19 mouse cellular contexts compared by ENCODE assay signal in the genomic region with DNA sequence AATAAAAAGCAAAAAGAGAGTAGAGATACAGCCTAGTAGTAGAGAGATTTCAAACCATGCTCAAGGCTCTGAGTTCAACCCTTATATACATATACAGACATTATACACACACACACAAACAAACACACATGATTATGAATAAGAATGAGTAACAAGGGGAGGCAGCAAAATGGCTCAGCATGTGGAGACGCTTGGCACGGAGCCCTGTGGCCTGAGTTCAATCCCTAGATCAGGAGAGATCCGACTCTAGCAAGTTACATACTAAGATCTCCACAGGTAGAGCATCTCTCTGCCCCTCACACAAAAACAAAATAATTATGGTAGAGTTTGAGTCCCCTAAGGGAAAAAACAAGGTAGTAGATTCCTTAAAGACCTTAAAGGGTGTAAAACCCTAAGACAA. TPM values are rescaled to one million over a fixed set of nuclear protein-coding genes. Genes with fewer than 3 reads are reported as not detected.
DNase-seq lines count a peak whose midpoint lies in the region; ATAC-seq and TF ChIP-seq lines count a peak whose summit lies in the region.
"Had no signal": no experiment of that assay in that cellular context is flagged by ENCODE, and none has a peak within 500 bp of the region (broad histone marks: within the 10 kb centered on the region; RNA-seq: fewer than 3 reads in every experiment).

No protein-coding gene starts in this region.

- H3K27me3 ChIP-seq in forebrain, embryonic 10.5 days (ENCODE audit: poor library complexity, severe bottlenecking), result peaks cover 3% of the 10 kb centered on the region; the same call in 1 of the 2 replicates
- H3K27me3 ChIP-seq in forebrain, embryonic 12.5 days, result peaks cover 2% of the 10 kb centered on the region
- H3K27me3 ChIP-seq in E14TG2a.4 (ENCODE audit: insufficient read depth, low read length), result no peaks in the 10 kb centered on the region
- peaks cover 21% of the 10 kb centered on the region for H3K27me3 ChIP-seq in limb, embryonic 10.5 days (ENCODE audit: low read depth, poor library complexity, severe bottlenecking)
- no peaks in the 10 kb centered on the region for H3K27me3 ChIP-seq in stomach, postnatal 0 days (ENCODE audit: control insufficient read depth, insufficient read depth, low read length)
- H3K27me3 ChIP-seq: heart, embryonic 12.5 days had no signal

- H3K9me3 ChIP-seq in forebrain, embryonic 10.5 days, result no peaks in the 10 kb centered on the region
- no peaks in the 10 kb centered on the region for H3K9me3 ChIP-seq in forebrain, embryonic 12.5 days
- no peaks in the 10 kb centered on the region for H3K9me3 ChIP-seq in E14TG2a.4 (ENCODE audit: low read length)
- no peaks in the 10 kb centered on the region for H3K9me3 ChIP-seq in limb, embryonic 10.5 days (replicated peaks)
- no peaks in the 10 kb centered on the region for H3K9me3 ChIP-seq in stomach, postnatal 0 days (ENCODE audit: control insufficient read depth, low read length)
- H3K9me3 ChIP-seq: embryonic facial prominence, embryonic 12.5 days; heart, embryonic 12.5 days; hindbrain, embryonic 10.5 days had no signal

- TF ChIP-seq EP300 in stomach, postnatal 0 days (optimal IDR thresholded peaks at IDR 0.05), result no peak

- no peak for TF ChIP-seq CTCF in E14TG2a.4 (conservative IDR thresholded peaks at IDR 0.05; ENCODE audit: low read length)
- TF ChIP-seq CTCF in stomach, postnatal 0 days (IDR thresholded peaks at IDR 0.05; ENCODE audit: low read depth), result no peak

- ATAC-seq in forebrain, embryonic 12.5 days (ENCODE audit: low FRiP score), result no peak
- ATAC-seq in stomach, postnatal 0 days (ENCODE audit: low FRiP score, low TSS enrichment), result no peak
- ATAC-seq: forebrain, embryonic 16.5 days had no signal

- no peak overlapping the region for H3K4me2 ChIP-seq in forebrain, embryonic 12.5 days
- H3K4me2 ChIP-seq in stomach, postnatal 0 days (replicated peaks; ENCODE audit: low read depth), result no peak overlapping the region
- H3K4me2 ChIP-seq: embryonic facial prominence, embryonic 12.5 days; heart, embryonic 12.5 days; hindbrain, embryonic 14.5 days had no signal

- 0 out of 2 replicates have a peak overlapping the region, but pooled peaks have one; percentile 40 for H3K27ac ChIP-seq in forebrain, embryonic 10.5 days
- H3K27ac ChIP-seq in forebrain, embryonic 12.5 days, result no peak overlapping the region
- peak overlapping the region; percentile 30 for H3K27ac ChIP-seq in limb, embryonic 10.5 days
- 0 out of 2 replicates have a peak overlapping the region, but pooled peaks have one; percentile 24 for H3K27ac ChIP-seq in stomach, postnatal 0 days (replicated peaks)
- H3K27ac ChIP-seq: embryonic facial prominence, embryonic 12.5 days; hindbrain, embryonic 10.5 days; hindbrain, embryonic 14.5 days had no signal

- WGBS in forebrain, embryonic 10.5 days, result 78% methylated on average over 3 of the region's 3 CpGs
- WGBS in forebrain, embryonic 12.5 days, result 84% methylated on average over 3 of the region's 3 CpGs
- 87% methylated on average over 3 of the region's 3 CpGs for WGBS in limb, embryonic 10.5 days
- 71% methylated on average over 3 of the region's 3 CpGs for WGBS in stomach, postnatal 0 days

- no peaks in the 10 kb centered on the region for H3K36me3 ChIP-seq in forebrain, embryonic 10.5 days (replicated peaks)
- no peaks in the 10 kb centered on the region for H3K36me3 ChIP-seq in forebrain, embryonic 12.5 days (replicated peaks)
- peaks cover 20% of the 10 kb centered on the region for H3K36me3 ChIP-seq in E14TG2a.4 (ENCODE audit: insufficient read depth, low read length)
- no peaks in the 10 kb centered on the region for H3K36me3 ChIP-seq in limb, embryonic 10.5 days
- H3K36me3 ChIP-seq in stomach, postnatal 0 days (ENCODE audit: control insufficient read depth, insufficient read depth, low read length), result no peaks in the 10 kb centered on the region
- H3K36me3 ChIP-seq: embryonic facial prominence, embryonic 12.5 days; heart, embryonic 12.5 days; hindbrain, embryonic 10.5 days had no signal

- DNase-seq in forebrain, embryonic 10.5 days (ENCODE audit: extremely low spot score, low spot score), result no peak
- no peak for DNase-seq in limb, embryonic 10.5 days (ENCODE audit: low spot score)
- DNase-seq in stomach, postnatal 0 days (ENCODE audit: low spot score), result no peak
- DNase-seq in layer of hippocampus, adult 11-12 months (ENCODE audit: low spot score), result no peak
- DNase-seq in lung, postnatal 10 days, result no peak
- DNase-seq: adrenal gland, postnatal 10 days; cerebellum, adult 11 months; cerebellum, adult 8-10 months; embryo, embryonic 11 days; gastrocnemius, postnatal 10 days; heart, adult 18-20 months had no signal

- peaks cover 41% of the 10 kb centered on the region for H3K4me1 ChIP-seq in forebrain, embryonic 10.5 days
- H3K4me1 ChIP-seq in forebrain, embryonic 12.5 days, result peaks cover 18% of the 10 kb centered on the region
- H3K4me1 ChIP-seq in E14TG2a.4 (replicated peaks; ENCODE audit: low read depth, low read length), result peaks cover 52% of the 10 kb centered on the region
- peaks cover 13% of the 10 kb centered on the region for H3K4me1 ChIP-seq in limb, embryonic 10.5 days
- H3K4me1 ChIP-seq in stomach, postnatal 0 days (replicated peaks; ENCODE audit: control insufficient read depth, insufficient read depth), result 0 out of 2 replicates have a peak, but pooled peaks cover 3% of the 10 kb centered on the region

- H3K4me3 ChIP-seq in forebrain, embryonic 10.5 days, result no peak overlapping the region
- no peak overlapping the region for H3K4me3 ChIP-seq in forebrain, embryonic 12.5 days (replicated peaks)
- peak overlapping the region; percentile 80 for H3K4me3 ChIP-seq in E14TG2a.4 (replicated peaks; ENCODE audit: low read length)
- no peak overlapping the region for H3K4me3 ChIP-seq in limb, embryonic 10.5 days
- H3K4me3 ChIP-seq in stomach, postnatal 0 days (ENCODE audit: low read depth, low read length), result no peak overlapping the region
- H3K4me3 ChIP-seq: embryonic facial prominence, embryonic 12.5 days; erythroblast, embryonic 14.5 days; heart, embryonic 12.5 days; hindbrain, embryonic 10.5 days had no signal

- H3K9ac ChIP-seq in forebrain, embryonic 12.5 days, result no peak overlapping the region
- H3K9ac ChIP-seq in stomach, postnatal 0 days (ENCODE audit: low read length), result no peak overlapping the region
- H3K9ac ChIP-seq: embryonic facial prominence, embryonic 12.5 days; heart, embryonic 12.5 days; hindbrain, embryonic 14.5 days had no signal

RNA-seq across cellular contexts. Expression of a gene that starts 41.7 kb away (rescaled TPM):
- polyA plus RNA-seq in forebrain, embryonic 10.5 days (2016; fragmentation: Nextera tagmentation; extraction: Ambion mirVana), result 204 and 222 TPM in 2 replicates
- polyA plus RNA-seq in forebrain, embryonic 12.5 days (2016; fragmentation: Nextera tagmentation; extraction: Ambion mirVana), result 110 and 113 TPM in 2 replicates
- polyA plus RNA-seq in limb, embryonic 10.5 days (2016; fragmentation: Nextera tagmentation; extraction: Ambion mirVana), result 110 and 139 TPM in 2 replicates
- polyA plus RNA-seq in stomach, postnatal 0 days (2015; fragmentation: Nextera tagmentation; extraction: Ambion mirVana), result 36.9 and 39.8 TPM in 2 replicates
